Mouse (Mus musculus) mature B cell (primary cell): ENCODE results near the gene Orm2.
"Not testable (repeated sequence)": the region's sequence is repeated elsewhere in the genome, so short reads cannot be mapped to it uniquely, and the experiment has no call there.

ENCODE experiments used
- in situ Hi-C: fragments of 300-500 bp; cut with MboI; formaldehyde crosslinking; loops from 2 replicates; pipeline ENCODE4 v1.14.3; 2019

Gene Orm2

GRCm38 (mm10) chr4:63362150-63362549 is at the start of gene Orm2:
Gene Orm2 (plus strand): TSS chr4:63362449.
- in situ Hi-C loops: no loop called here

GRCm38 (mm10) chr4:63314063-63314462 is 48.2 kb upstream of the Orm2 start:
- in situ Hi-C loops: no loop called here

- in situ Hi-C loops: no loop called here
These were observed 46.0 kb upstream of the Orm2 start for GRCm38 (mm10) chr4:63316076-63316746.

GRCm38 (mm10) chr4:63319566-63319965 is 42.7 kb upstream of the Orm2 start:
- in situ Hi-C loops: not testable (repeated sequence)

GRCm38 (mm10) chr4:63323275-63323815 is 38.9 kb upstream of the Orm2 start:
- in situ Hi-C loops: no loop called here

- in situ Hi-C loops: no loop called here
These were observed 28.8 kb upstream of the Orm2 start for GRCm38 (mm10) chr4:63333403-63333802.

- in situ Hi-C loops: no loop called here
These were observed 23.7 kb upstream of the Orm2 start for GRCm38 (mm10) chr4:63338414-63339076.

GRCm38 (mm10) chr4:63342491-63342890 is 19.8 kb upstream of the Orm2 start:
- in situ Hi-C loops: no loop called here

GRCm38 (mm10) chr4:63343608-63344007 is 18.6 kb upstream of the Orm2 start:
- in situ Hi-C loops: no loop called here

GRCm38 (mm10) chr4:63344295-63344694 is 18.0 kb upstream of the Orm2 start, which contains the start of gene Orm1:
Gene Orm1 (plus strand): TSS chr4:63344560.
- in situ Hi-C loops: no loop called here

- in situ Hi-C loops: no loop called here
These were observed 17.0 kb upstream of the Orm2 start for GRCm38 (mm10) chr4:63345261-63345660.

GRCm38 (mm10) chr4:63346659-63347058 is 15.6 kb upstream of the Orm2 start:
- in situ Hi-C loops: no loop called here

GRCm38 (mm10) chr4:63348524-63348923 is 13.7 kb upstream of the Orm2 start:
- in situ Hi-C loops: no loop called here

- in situ Hi-C loops: no loop called here
These were observed 6.2 kb upstream of the Orm2 start, which contains the start of gene Orm3 for GRCm38 (mm10) chr4:63355877-63356665. Gene Orm3 (plus strand): TSS chr4:63356162.

- in situ Hi-C loops: no loop called here
These were observed 5.2 kb upstream of the Orm2 start for GRCm38 (mm10) chr4:63356981-63357570.

- in situ Hi-C loops: no loop called here
These were observed 2.4 kb upstream of the Orm2 start for GRCm38 (mm10) chr4:63359861-63360260.

- in situ Hi-C loops: loop anchor here (5.0 kb wide), 1 partner anchor 34 kb away; the partner anchor contains the start of gene Akna
These were observed 6.3 kb downstream of the Orm2 start for GRCm38 (mm10) chr4:63368577-63368976.

- in situ Hi-C loops: no loop called here
These were observed 8.6 kb downstream of the Orm2 start for GRCm38 (mm10) chr4:63370897-63371296.

- in situ Hi-C loops: no loop called here
These were observed 9.6 kb downstream of the Orm2 start for GRCm38 (mm10) chr4:63371890-63372289.

- in situ Hi-C loops: no loop called here
These were observed 11.2 kb downstream of the Orm2 start for GRCm38 (mm10) chr4:63373404-63373803.

- in situ Hi-C loops: no loop called here
These were observed 12.1 kb downstream of the Orm2 start for GRCm38 (mm10) chr4:63374331-63374730.

GRCm38 (mm10) chr4:63375367-63375766 is 13.1 kb downstream of the Orm2 start:
- in situ Hi-C loops: no loop called here
